Mouse (Mus musculus): ENCODE measurements around the gene Gpr87. TPM values are rescaled to one million over a fixed set of nuclear protein-coding genes. Genes with fewer than 3 reads are reported as not detected.

The Gpr87 gene
- total and polyA plus RNA-seq, 3 experiments: not detected

- Histone ChIP-seq H3K27ac (0 out of 2 replicates have a peak overlapping the region, but pooled peaks have one; percentile 15), H3K36me3 (ENCODE audit: control insufficient read depth, insufficient read depth, low read length) (no peaks in the 10 kb centered on the region), H3K4me3 (no peak overlapping the region), H3K27me3 (ENCODE audit: control insufficient read depth, insufficient read depth, low read length) (no peaks in the 10 kb centered on the region), H3K4me1 (ENCODE audit: control insufficient read depth, insufficient read depth, low read length) (peaks cover 3% of the 10 kb centered on the region; the same call in 1 of the 2 replicates), H3K79me2 (replicated peaks; ENCODE audit: control insufficient read depth, insufficient read depth, low read length) (no peaks in the 10 kb centered on the region), H3K9ac (ENCODE audit: low read depth, low read length) (no peak overlapping the region)
- TF ChIP-seq EP300 (IDR thresholded peaks at IDR 0.05; ENCODE audit: insufficient read depth, low read depth, low read length) (no peak), CTCF (IDR thresholded peaks at IDR 0.05) (no peak), POLR2A (IDR thresholded peaks at IDR 0.05; ENCODE audit: insufficient read depth, low read depth, low read length) (no peak)
- 30% methylated on average over 2 of the region's 2 CpGs for WGBS
- peak in 1 of 2 experiments; percentile 13 for DNase-seq
- intact Hi-C loops (cut with DNase I): loop anchor here (5.0 to 10.0 kb wide), 3 partner anchors 37 to 145 kb away; no protein-coding TSS in a partner anchor
Observed at GRCm38 (mm10) chr3:59169921-59170627, 24.8 kb downstream of the Gpr87 start.

DNA sequence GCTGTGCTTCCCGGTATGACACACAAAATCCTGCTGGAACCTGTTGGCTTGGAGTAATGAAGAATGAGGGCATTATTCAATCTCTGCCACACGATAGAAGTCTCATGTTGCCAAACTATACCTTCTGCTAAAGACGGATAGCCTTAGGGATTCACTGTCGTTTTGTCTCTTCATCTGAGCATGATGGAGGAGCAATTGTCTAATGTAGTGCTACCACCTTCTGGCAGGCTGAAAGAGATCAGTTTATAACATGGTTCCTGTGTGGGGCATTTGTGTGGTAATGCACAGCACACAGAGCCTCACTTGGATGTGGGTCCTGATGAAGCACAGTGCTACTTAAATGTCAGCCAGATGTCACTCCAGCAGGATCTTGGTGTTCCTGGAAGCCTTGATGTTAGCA lies 25.7 kb downstream of the Gpr87 start:
- no peaks in the 10 kb centered on the region for H3K27me3 ChIP-seq (ENCODE audit: control insufficient read depth, insufficient read depth, low read length)
- peaks cover 3% of the 10 kb centered on the region; the same call in 1 of the 2 replicates for H3K4me1 ChIP-seq (ENCODE audit: control insufficient read depth, insufficient read depth, low read length)
- no peak overlapping the region for H3K9ac ChIP-seq (ENCODE audit: low read depth, low read length)
- WGBS: 71% methylated on average over 4 of the region's 4 CpGs
- 0 out of 2 replicates have a peak, but pooled peaks have one; percentile 11 for TF ChIP-seq CTCF (IDR thresholded peaks at IDR 0.05)
- no peak for TF ChIP-seq EP300 (IDR thresholded peaks at IDR 0.05; ENCODE audit: insufficient read depth, low read depth, low read length)
- H3K27ac ChIP-seq: no peak overlapping the region
- H3K4me3 ChIP-seq: no peak overlapping the region
- H3K36me3 ChIP-seq (ENCODE audit: control insufficient read depth, insufficient read depth, low read length): no peaks in the 10 kb centered on the region
- intact Hi-C loops (cut with DNase I): no loop called here
- H3K79me2 ChIP-seq (replicated peaks; ENCODE audit: control insufficient read depth, insufficient read depth, low read length): no peaks in the 10 kb centered on the region
- no peak for DNase-seq

DNA sequence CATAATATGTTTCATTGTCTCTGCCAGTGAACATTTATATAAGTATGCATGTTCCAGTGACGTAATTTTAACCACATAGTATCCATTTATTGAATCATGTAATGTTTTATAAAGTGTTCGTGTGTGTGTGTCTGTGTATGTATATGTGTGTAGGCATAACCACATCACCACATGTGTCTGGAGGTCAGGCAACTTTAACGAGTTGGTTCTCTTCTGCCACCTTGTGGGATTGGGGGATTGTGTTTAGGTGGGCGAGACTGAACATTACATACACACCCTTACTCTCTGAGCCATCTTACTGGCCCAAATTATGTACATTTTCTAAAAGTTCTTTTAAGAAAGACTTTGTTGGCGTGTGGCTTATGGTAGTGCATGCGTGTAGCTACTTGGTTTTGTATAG lies 26.4 kb downstream of the Gpr87 start:
- Histone ChIP-seq H3K4me3 (no peak overlapping the region), H3K9ac (ENCODE audit: low read depth, low read length) (no peak overlapping the region), H3K27me3 (ENCODE audit: control insufficient read depth, insufficient read depth, low read length) (no peaks in the 10 kb centered on the region), H3K79me2 (replicated peaks; ENCODE audit: control insufficient read depth, insufficient read depth, low read length) (no peaks in the 10 kb centered on the region), H3K27ac (no peak overlapping the region), H3K36me3 (ENCODE audit: control insufficient read depth, insufficient read depth, low read length) (no peaks in the 10 kb centered on the region), H3K4me1 (ENCODE audit: control insufficient read depth, insufficient read depth, low read length) (peaks cover 3% of the 10 kb centered on the region; the same call in 1 of the 2 replicates)
- TF ChIP-seq POLR2A (IDR thresholded peaks at IDR 0.05; ENCODE audit: insufficient read depth, low read depth, low read length) (no peak), CTCF (IDR thresholded peaks at IDR 0.05) (no peak), EP300 (IDR thresholded peaks at IDR 0.05; ENCODE audit: insufficient read depth, low read depth, low read length) (no peak)
- intact Hi-C loops (cut with DNase I): no loop called here
- DNase-seq: no peak
- 90% methylated on average over 6 of the region's 6 CpGs for WGBS

DNA sequence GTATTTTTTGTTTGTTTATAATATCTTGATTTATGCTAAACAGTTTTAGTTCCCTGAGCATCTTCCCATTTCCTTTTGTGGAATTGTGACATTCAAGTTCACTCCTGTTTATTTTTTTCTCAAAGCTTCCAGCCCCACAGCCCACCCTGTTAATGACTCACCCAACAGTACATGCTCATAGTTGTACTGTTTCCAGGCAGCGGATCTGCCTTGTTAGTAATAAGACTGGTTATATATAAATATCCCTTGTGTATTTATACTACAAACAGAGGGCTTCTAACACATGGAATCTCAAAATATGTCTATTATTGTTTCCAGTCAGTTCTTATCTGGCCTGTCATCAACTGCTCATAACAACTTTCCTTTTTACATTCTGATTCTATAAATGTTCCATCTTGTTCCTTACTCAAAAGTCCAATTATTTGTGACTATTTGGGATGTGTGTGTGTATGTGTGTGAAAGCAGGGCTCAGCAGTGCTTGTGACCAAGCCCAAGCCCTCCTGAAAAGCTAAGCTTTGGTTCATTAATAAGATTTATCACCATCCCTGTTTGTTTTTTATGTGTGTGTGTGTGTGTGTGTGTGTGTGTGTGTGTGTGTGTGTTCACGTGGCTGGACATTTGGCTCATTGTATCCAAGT lies 27.4 kb downstream of the Gpr87 start:
- H3K27ac ChIP-seq: no peak overlapping the region
- intact Hi-C loops (cut with DNase I): no loop called here

DNA sequence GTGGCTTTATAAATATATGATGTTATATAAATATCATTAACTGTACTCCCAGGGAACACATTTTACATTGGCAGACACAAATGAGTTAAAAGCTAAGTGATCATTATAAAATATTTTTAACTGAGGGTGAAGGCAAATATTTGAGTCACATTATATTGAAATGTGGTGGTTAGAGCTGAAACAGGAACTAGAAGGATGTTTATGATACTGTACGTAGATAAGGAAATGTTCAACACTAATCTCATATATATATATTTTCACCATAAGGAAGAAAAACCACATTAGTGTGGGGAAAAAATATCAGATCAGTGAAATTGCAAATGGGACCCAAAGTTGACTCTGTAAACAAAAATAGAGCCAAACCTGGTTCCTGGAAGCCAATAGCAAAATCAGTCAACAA lies 34.4 kb downstream of the Gpr87 start:
- Histone ChIP-seq H3K36me3 (ENCODE audit: control insufficient read depth, insufficient read depth, low read length) (no peaks in the 10 kb centered on the region), H3K4me3 (no peak overlapping the region), H3K9ac (ENCODE audit: low read depth, low read length) (no peak overlapping the region), H3K4me1 (ENCODE audit: control insufficient read depth, insufficient read depth, low read length) (no peaks in the 10 kb centered on the region), H3K27me3 (ENCODE audit: control insufficient read depth, insufficient read depth, low read length) (no peaks in the 10 kb centered on the region), H3K27ac (no peak overlapping the region), H3K79me2 (replicated peaks; ENCODE audit: control insufficient read depth, insufficient read depth, low read length) (no peaks in the 10 kb centered on the region)
- intact Hi-C loops (cut with DNase I): no loop called here
- WGBS: 88% methylated on average over 1 of the region's 1 CpGs
- TF ChIP-seq EP300 (IDR thresholded peaks at IDR 0.05; ENCODE audit: insufficient read depth, low read depth, low read length): no peak
- TF ChIP-seq POLR2A (IDR thresholded peaks at IDR 0.05; ENCODE audit: insufficient read depth, low read depth, low read length): no peak
- no peak for TF ChIP-seq CTCF (IDR thresholded peaks at IDR 0.05)
- no peak for DNase-seq

More for the DNA sequence above, 27.4 kb downstream of the Gpr87 start:
- TF ChIP-seq CTCF (IDR thresholded peaks at IDR 0.05) (no peak), EP300 (IDR thresholded peaks at IDR 0.05; ENCODE audit: insufficient read depth, low read depth, low read length) (no peak), POLR2A (IDR thresholded peaks at IDR 0.05; ENCODE audit: insufficient read depth, low read depth, low read length) (no peak)
- Histone ChIP-seq H3K4me1 (ENCODE audit: control insufficient read depth, insufficient read depth, low read length) (peaks cover 3% of the 10 kb centered on the region; the same call in 1 of the 2 replicates), H3K79me2 (replicated peaks; ENCODE audit: control insufficient read depth, insufficient read depth, low read length) (no peaks in the 10 kb centered on the region), H3K27me3 (ENCODE audit: control insufficient read depth, insufficient read depth, low read length) (no peaks in the 10 kb centered on the region), H3K4me3 (no peak overlapping the region), H3K36me3 (ENCODE audit: control insufficient read depth, insufficient read depth, low read length) (no peaks in the 10 kb centered on the region), H3K9ac (ENCODE audit: low read depth, low read length) (no peak overlapping the region)
- DNase-seq: no peak
- WGBS: 67% methylated on average over 2 of the region's 2 CpGs

DNA sequence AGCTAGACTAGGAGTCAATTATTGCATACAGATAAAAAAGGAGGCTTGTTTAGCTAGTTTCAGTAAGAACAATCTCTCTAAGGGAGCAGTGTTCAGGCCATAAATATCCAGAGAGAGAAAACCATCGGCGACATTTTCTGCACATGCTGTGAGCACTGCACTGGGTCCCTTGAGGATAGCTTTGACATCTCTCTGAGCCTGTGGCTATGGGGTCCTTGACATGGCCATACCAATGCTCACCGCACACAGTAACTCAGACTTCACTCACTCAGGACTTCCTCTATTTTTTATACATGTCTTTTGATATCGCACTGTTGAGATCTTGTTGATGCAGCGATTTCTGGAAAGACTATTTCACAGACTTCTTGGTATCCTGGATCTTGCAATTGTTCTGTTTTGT lies 37.9 kb downstream of the Gpr87 start:
- DNase-seq: no peak
- Histone ChIP-seq H3K9ac (ENCODE audit: low read depth, low read length) (no peak overlapping the region), H3K27ac (no peak overlapping the region), H3K4me3 (no peak overlapping the region), H3K79me2 (replicated peaks; ENCODE audit: control insufficient read depth, insufficient read depth, low read length) (no peaks in the 10 kb centered on the region), H3K36me3 (ENCODE audit: control insufficient read depth, insufficient read depth, low read length) (no peaks in the 10 kb centered on the region), H3K27me3 (ENCODE audit: control insufficient read depth, insufficient read depth, low read length) (no peaks in the 10 kb centered on the region), H3K4me1 (ENCODE audit: control insufficient read depth, insufficient read depth, low read length) (no peaks in the 10 kb centered on the region)
- whole genome bisulfite sequencing: 93% methylated on average over 5 of the region's 5 CpGs
- intact Hi-C loops (cut with DNase I): no loop called here
- no peak for TF ChIP-seq POLR2A (IDR thresholded peaks at IDR 0.05; ENCODE audit: insufficient read depth, low read depth, low read length)
- TF ChIP-seq EP300 (IDR thresholded peaks at IDR 0.05; ENCODE audit: insufficient read depth, low read depth, low read length): no peak
- TF ChIP-seq CTCF (IDR thresholded peaks at IDR 0.05): no peak

Data from heart, adult 2 months (tissue).